Mouse (Mus musculus) liver, postnatal 0 days (tissue): ENCODE data around the gene Tmem222. TPM values are rescaled to one million over a fixed set of nuclear protein-coding genes. Genes with fewer than 3 reads are reported as not detected.

Source experiments
- ATAC-seq: fragments of 200-750 bp; cut with Nextera tagmentation; 2 replicates; pipeline ENCODE4 v1.8.0; 2017; ENCODE audit warnings: mild to moderate bottlenecking, moderate library complexity
- DNase-seq: peaks from one replicate; pipeline ENCODE4 v3.0.0-alpha.2; 2016
- H3K27ac ChIP-seq: fragments of 300-500 bp; sonication (generic); 2 replicates; pipeline ENCODE4 v1.5.1; 2014; ENCODE audit warnings: antibody characterized with exemption, moderate library complexity, mild to moderate bottlenecking, low read depth
- H3K27me3 ChIP-seq: fragments of 300-500 bp; sonication (generic); 2 replicates; pipeline ENCODE4 v1.6.1; 2014; ENCODE audit warnings: low read length, control low read depth, mixed read lengths; ENCODE audit not compliant: insufficient read depth
- H3K36me3 ChIP-seq: fragments of 300-500 bp; sonication (generic); replicated peaks from 2 replicates; pipeline ENCODE4 v1.6.1; 2014; ENCODE audit warnings: mild to moderate bottlenecking, control low read depth, low read length, moderate library complexity, mixed read lengths; ENCODE audit not compliant: insufficient read depth
- H3K4me1 ChIP-seq: fragments of 300-500 bp; sonication (generic); 2 replicates; pipeline ENCODE4 v1.6.1; 2014; ENCODE audit warnings: antibody characterized with exemption, mild to moderate bottlenecking, control low read depth; ENCODE audit not compliant: insufficient read depth
- H3K4me2 ChIP-seq: fragments of 300-500 bp; sonication (generic); 2 replicates; pipeline ENCODE4 v1.6.1; 2014; ENCODE audit warnings: low read depth, mild to moderate bottlenecking, low read length, moderate library complexity, mixed read lengths
- H3K4me3 ChIP-seq: fragments of 300-500 bp; sonication (generic); 2 replicates; pipeline ENCODE4 v1.5.1; 2014; ENCODE audit warnings: low read depth, low read length
- H3K9ac ChIP-seq: fragments of 300-500 bp; sonication (generic); replicated peaks from 2 replicates; pipeline ENCODE4 v1.6.1; 2014; ENCODE audit warnings: mild to moderate bottlenecking, moderate library complexity
- H3K9me3 ChIP-seq: fragments of 300-500 bp; sonication (generic); 2 replicates; pipeline ENCODE4 v1.6.1; 2016; ENCODE audit warnings: mild to moderate bottlenecking, control low read depth, low read length, mixed read lengths
- CTCF ChIP-seq: sonication (generic); IDR thresholded peaks from 2 replicates; pipeline ENCODE4 v1.5.1; 2016; ENCODE audit warnings: antibody characterized with exemption, low read depth
- EP300 ChIP-seq: IDR thresholded peaks from 2 replicates; pipeline ENCODE4 v1.6.1; 2016; ENCODE audit warnings: antibody characterized with exemption, low read depth, mild to moderate bottlenecking
- WGBS: fragments of 180-500 bp; shearing (Covaris S2); extraction: QIAGEN DNeasy Blood & Tissue Kit; methylation state at CpG from one replicate; pipeline ENCODE4 v1.1.7; 2014; ENCODE audit not compliant: insufficient replicate concordance; 5-methylcytosine and 5-hydroxymethylcytosine counted together
- polyA plus RNA-seq: library from polyadenylated mRNA; unstranded; fragments of >200 nt; fragmentation: Nextera tagmentation; extraction: Ambion mirVana; gene quantifications from 2 replicates; pipeline ENCODE4 v1.2.1, GENCODE M21; 2015

The Tmem222 gene
- polyA plus RNA-seq, 1 experiment from 2014 or later: 30.8 TPM

GRCm38 (mm10) chr4:133252089-133252488, 25.5 kb downstream of the Tmem222 start:
- Histone ChIP-seq H3K36me3 (peaks cover 17% of the 10 kb centered on the region), H3K4me1 (peaks cover 19% of the 10 kb centered on the region), H3K4me2 (no peak overlapping the region), H3K9me3 (no peaks in the 10 kb centered on the region), H3K4me3 (no peak overlapping the region), H3K9ac (no peak overlapping the region), H3K27me3 (peaks cover 21% of the 10 kb centered on the region), H3K27ac (no peak overlapping the region)
- 65% methylated on average over 4 of the region's 4 CpGs for WGBS
- DNase-seq (no peak), ATAC-seq (no peak)
- TF ChIP-seq EP300 (no peak), CTCF (no peak)

DNA sequence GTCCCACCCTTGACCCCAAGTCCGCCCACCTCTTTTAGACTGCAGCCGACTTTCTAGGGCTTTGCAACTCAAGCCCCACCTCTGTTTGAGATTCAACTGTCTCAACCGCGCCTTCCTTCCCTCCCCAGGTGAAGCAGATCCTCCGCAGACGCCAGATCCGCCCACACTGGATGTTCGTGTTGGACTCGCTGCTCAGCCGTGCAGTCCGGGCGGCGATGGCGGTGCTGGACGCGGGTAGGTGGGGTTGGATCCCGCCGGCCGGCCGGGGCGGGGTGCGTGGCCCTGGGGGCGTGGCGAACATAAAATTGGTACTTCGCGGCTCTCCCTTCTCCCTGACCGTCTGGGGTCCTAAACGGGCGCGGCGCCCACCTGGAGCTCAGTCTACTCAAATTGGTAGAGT, 26.4 kb downstream of the Tmem222 start:
- DNase-seq (no peak), ATAC-seq (no peak)
- Histone ChIP-seq H3K27me3 (peaks cover 26% of the 10 kb centered on the region), H3K4me1 (peaks cover 20% of the 10 kb centered on the region), H3K9ac (no peak overlapping the region), H3K27ac (no peak overlapping the region), H3K9me3 (no peaks in the 10 kb centered on the region), H3K4me2 (peak overlapping the region; percentile 18; the same call in 1 of the 2 replicates), H3K36me3 (peaks cover 19% of the 10 kb centered on the region), H3K4me3 (no peak overlapping the region)
- no peak for TF ChIP-seq EP300
- no peak for TF ChIP-seq CTCF
- 43% methylated on average over 29 of the region's 31 CpGs for WGBS

- ATAC-seq (peak; percentile 22; the same call in 1 of the 2 replicates), DNase-seq (peak; percentile 92)
- H3K4me3 ChIP-seq: no peak overlapping the region
- peak overlapping the region; percentile 36; the same call in 1 of the 2 replicates for H3K4me2 ChIP-seq
- peaks cover 31% of the 10 kb centered on the region for H3K27me3 ChIP-seq
- peaks cover 24% of the 10 kb centered on the region for H3K36me3 ChIP-seq
- no peaks in the 10 kb centered on the region for H3K9me3 ChIP-seq
- WGBS: 13% methylated on average over 22 of the region's 22 CpGs
- no peak overlapping the region for H3K9ac ChIP-seq
- peaks cover 20% of the 10 kb centered on the region for H3K4me1 ChIP-seq
- H3K27ac ChIP-seq: no peak overlapping the region
- TF ChIP-seq CTCF: peak; percentile 92
- TF ChIP-seq EP300: no peak
Observed at GRCm38 (mm10) chr4:133250609-133251008, 27.0 kb downstream of the Tmem222 start.

GRCm38 (mm10) chr4:133247806-133248449, 29.7 kb downstream of the Tmem222 start:
- peak overlapping the region; percentile 66 for H3K27ac ChIP-seq
- DNase-seq (peak; percentile 65), ATAC-seq (peak; percentile 89)
- H3K36me3 ChIP-seq: peaks cover 24% of the 10 kb centered on the region
- no peak overlapping the region for H3K9ac ChIP-seq
- peaks cover 31% of the 10 kb centered on the region for H3K27me3 ChIP-seq
- peak overlapping the region; percentile 65 for H3K4me2 ChIP-seq
- TF ChIP-seq EP300: peak; percentile 86
- no peak for TF ChIP-seq CTCF
- H3K4me1 ChIP-seq: peaks cover 24% of the 10 kb centered on the region
- WGBS: 52% methylated on average over 13 of the region's 13 CpGs
- H3K9me3 ChIP-seq: no peaks in the 10 kb centered on the region
- H3K4me3 ChIP-seq: no peak overlapping the region

- TF ChIP-seq CTCF (no peak), EP300 (no peak)
- H3K4me2 ChIP-seq: peak overlapping the region; percentile 65
- 58% methylated on average over 15 of the region's 15 CpGs for WGBS
- peak overlapping the region; percentile 66; the same call in 1 of the 2 replicates for H3K27ac ChIP-seq
- no peak for ATAC-seq
- H3K27me3 ChIP-seq: peaks cover 31% of the 10 kb centered on the region
- no peak for DNase-seq
- H3K4me3 ChIP-seq: no peak overlapping the region
- H3K36me3 ChIP-seq: peaks cover 23% of the 10 kb centered on the region
- no peak overlapping the region for H3K9ac ChIP-seq
- no peaks in the 10 kb centered on the region for H3K9me3 ChIP-seq
- H3K4me1 ChIP-seq: peaks cover 32% of the 10 kb centered on the region
Observed at GRCm38 (mm10) chr4:133247072-133247471, 30.5 kb downstream of the Tmem222 start.

DNA sequence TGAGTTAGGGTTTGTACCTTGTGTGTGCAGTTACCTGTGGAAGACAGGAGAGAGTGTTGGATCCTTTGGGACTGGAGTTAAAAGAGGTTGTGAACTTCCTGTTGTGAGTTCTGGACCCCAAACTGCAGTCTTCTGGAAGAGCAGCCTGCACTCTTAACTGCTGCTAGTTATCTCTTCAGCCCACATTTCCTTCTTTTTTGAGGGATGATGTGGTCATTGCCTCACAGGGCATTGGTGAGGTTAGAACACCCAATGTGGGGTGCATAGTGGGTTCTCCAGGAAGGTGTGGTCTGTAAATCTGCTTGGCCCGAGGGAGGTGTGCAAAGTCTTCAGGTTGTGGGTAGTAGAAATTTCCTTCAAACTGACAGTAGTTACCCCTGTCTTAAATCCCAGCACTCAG, 33.3 kb downstream of the Tmem222 start:
- Histone ChIP-seq H3K9ac (no peak overlapping the region), H3K9me3 (no peaks in the 10 kb centered on the region), H3K4me1 (peaks cover 40% of the 10 kb centered on the region), H3K27ac (no peak overlapping the region), H3K4me2 (no peak overlapping the region), H3K27me3 (peaks cover 15% of the 10 kb centered on the region), H3K36me3 (peaks cover 16% of the 10 kb centered on the region), H3K4me3 (no peak overlapping the region)
- no peak for TF ChIP-seq CTCF
- peak; percentile 63; the same call in 1 of the 2 replicates for TF ChIP-seq EP300
- ATAC-seq (no peak), DNase-seq (no peak)
- WGBS: 26% methylated on average over 1 of the region's 1 CpGs
